Mouse (Mus musculus) embryonic facial prominence, embryonic 12.5 days (tissue): ENCODE data around the gene Copz1. TPM values are rescaled to one million over a fixed set of nuclear protein-coding genes. Genes with fewer than 3 reads are reported as not detected.

Source experiments
- ATAC-seq: fragments of 200-750 bp; cut with Nextera tagmentation; 2 replicates; pipeline ENCODE4 v1.8.0; 2017; ENCODE audit not compliant: insufficient number of reproducible peaks, insufficient read depth, low FRiP score, low TSS enrichment
- H3K27ac ChIP-seq: fragments of 300-500 bp; sonication (generic); 2 replicates; pipeline ENCODE4 v1.5.1; 2016; ENCODE audit warnings: mild to moderate bottlenecking
- H3K27me3 ChIP-seq: fragments of 300-500 bp; sonication (generic); 2 replicates; pipeline ENCODE4 v1.6.1; 2016; ENCODE audit warnings: mild to moderate bottlenecking, moderate library complexity
- H3K36me3 ChIP-seq: fragments of 300-500 bp; sonication (generic); 2 replicates; pipeline ENCODE4 v1.6.1; 2016; ENCODE audit warnings: mild to moderate bottlenecking
- H3K4me1 ChIP-seq: fragments of 300-500 bp; sonication (generic); 2 replicates; pipeline ENCODE4 v1.6.1; 2016
- H3K4me2 ChIP-seq: fragments of 300-500 bp; sonication (generic); replicated peaks from 2 replicates; pipeline ENCODE4 v1.6.1; 2016; ENCODE audit warnings: mild to moderate bottlenecking, moderate library complexity
- H3K4me3 ChIP-seq: fragments of 300-500 bp; sonication (generic); 2 replicates; pipeline ENCODE4 v1.5.1; 2016; ENCODE audit warnings: mild to moderate bottlenecking
- H3K9ac ChIP-seq: fragments of 300-500 bp; sonication (generic); 2 replicates; pipeline ENCODE4 v1.6.1; 2016; ENCODE audit warnings: mild to moderate bottlenecking, moderate library complexity
- H3K9me3 ChIP-seq: fragments of 300-500 bp; sonication (generic); 2 replicates; pipeline ENCODE4 v1.6.1; 2016; ENCODE audit warnings: mild to moderate bottlenecking, moderate library complexity
- WGBS: fragments of 180-500 bp; shearing (Covaris S2); methylation state at CpG from one replicate; pipeline ENCODE4 v1.1.7; 2016; 5-methylcytosine and 5-hydroxymethylcytosine counted together
- polyA plus RNA-seq: library from polyadenylated mRNA; unstranded; fragments of >200 nt; fragmentation: Nextera tagmentation; extraction: Ambion mirVana; gene quantifications from 2 replicates; pipeline ENCODE4 v1.2.1, GENCODE M21; 2016

The Copz1 gene
- polyA plus RNA-seq, 1 experiment from 2014 or later = 268 TPM

DNA sequence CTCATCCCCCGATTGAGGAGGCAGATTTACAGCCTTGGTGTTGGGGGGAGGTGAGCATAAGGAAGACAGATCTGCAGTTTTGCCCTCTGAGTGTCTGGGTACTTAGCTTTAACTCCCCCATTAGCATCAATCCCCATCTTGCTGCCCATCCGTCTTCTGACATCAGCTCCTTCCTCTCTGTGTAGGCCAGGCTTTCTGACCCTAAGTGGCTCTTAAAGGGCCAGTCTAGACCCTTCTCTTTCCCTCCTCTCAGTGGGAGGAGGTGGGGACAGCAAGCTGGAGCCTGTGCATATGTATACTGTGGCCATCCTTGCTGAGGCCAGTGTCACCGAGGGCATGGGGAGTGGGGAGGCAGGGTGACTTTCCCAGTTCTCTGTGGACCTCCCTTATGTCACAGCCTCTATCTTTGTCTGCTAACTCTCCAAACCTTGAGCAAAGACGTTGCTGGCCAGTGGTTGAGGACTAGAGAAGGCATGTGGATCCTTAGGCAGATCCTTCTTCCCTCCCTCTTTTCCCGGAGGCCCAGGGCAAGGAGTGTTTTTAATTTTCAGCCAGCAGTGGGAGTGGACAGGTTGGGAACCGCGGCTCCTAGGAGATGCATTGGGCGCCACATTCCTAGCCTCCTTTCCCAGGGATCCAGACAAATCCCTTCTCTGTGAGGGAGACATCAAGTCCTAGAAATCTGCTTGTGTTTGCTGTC lies 31.6 kb downstream of the Copz1 start:
- WGBS = 9% methylated on average over 8 of the region's 8 CpGs
- H3K9ac ChIP-seq = peak overlapping the region; percentile 74

DNA sequence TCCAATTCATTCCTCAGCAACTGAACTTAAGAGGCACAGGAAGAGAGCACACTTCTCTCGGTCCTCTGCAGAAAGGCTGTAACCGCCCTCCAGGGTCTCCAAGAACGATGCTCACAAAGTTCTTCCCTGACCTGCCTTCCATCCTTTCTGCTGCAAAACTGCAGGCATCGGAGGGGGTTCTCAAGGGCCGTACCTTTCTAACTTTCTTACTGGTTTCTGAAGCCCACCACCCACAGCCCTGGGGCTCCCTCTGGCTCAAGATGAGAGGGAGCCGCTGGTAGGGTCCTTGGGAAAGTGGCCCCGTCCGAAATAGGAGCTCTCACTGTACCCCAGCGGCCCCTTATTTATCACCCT lies 32.1 kb downstream of the Copz1 start:
- Histone ChIP-seq H3K36me3 (no peaks in the 10 kb centered on the region), H3K9me3 (no peaks in the 10 kb centered on the region), H3K4me2 (peak overlapping the region; percentile 73), H3K4me1 (peaks cover 66% of the 10 kb centered on the region), H3K9ac (peak overlapping the region; percentile 74), H3K27ac (peak overlapping the region; percentile 96), H3K27me3 (peaks cover 8% of the 10 kb centered on the region; the same call in 1 of the 2 replicates), H3K4me3 (peak overlapping the region; percentile 45)
- no peak for ATAC-seq
- 1% methylated on average over 9 of the region's 9 CpGs for WGBS

More for the DNA sequence above, 31.6 kb downstream of the Copz1 start:
- Histone ChIP-seq H3K27me3 (peaks cover 4% of the 10 kb centered on the region; the same call in 1 of the 2 replicates), H3K4me3 (peak overlapping the region; percentile 45), H3K27ac (peak overlapping the region; percentile 96), H3K9me3 (no peaks in the 10 kb centered on the region), H3K4me2 (peak overlapping the region; percentile 73), H3K36me3 (no peaks in the 10 kb centered on the region), H3K4me1 (peaks cover 71% of the 10 kb centered on the region)
- ATAC-seq = no peak

GRCm38 (mm10) chr15:103305070-103305678 lies 32.7 kb downstream of the Copz1 start:
- Histone ChIP-seq H3K27me3 (peaks cover 8% of the 10 kb centered on the region; the same call in 1 of the 2 replicates), H3K27ac (peak overlapping the region; percentile 96), H3K36me3 (no peaks in the 10 kb centered on the region), H3K4me1 (peaks cover 60% of the 10 kb centered on the region), H3K9me3 (no peaks in the 10 kb centered on the region), H3K9ac (peak overlapping the region; percentile 74), H3K4me3 (peak overlapping the region; percentile 45), H3K4me2 (peak overlapping the region; percentile 73)
- peak; percentile 92 for ATAC-seq
- WGBS = under 1% methylated on average over 70 of the region's 71 CpGs

- Histone ChIP-seq H3K9me3 (no peaks in the 10 kb centered on the region), H3K27ac (peak overlapping the region; percentile 96), H3K4me3 (peak overlapping the region; percentile 45), H3K4me1 (peaks cover 52% of the 10 kb centered on the region), H3K36me3 (no peaks in the 10 kb centered on the region), H3K27me3 (peaks cover 8% of the 10 kb centered on the region; the same call in 1 of the 2 replicates), H3K9ac (peak overlapping the region; percentile 65), H3K4me2 (peak overlapping the region; percentile 73)
- 25% methylated on average over 8 of the region's 8 CpGs for whole genome bisulfite sequencing
- no peak for ATAC-seq
Observed at GRCm38 (mm10) chr15:103305792-103306645, 33.5 kb downstream of the Copz1 start.

- under 1% methylated on average over 7 of the region's 7 CpGs for WGBS
- Histone ChIP-seq H3K9ac (no peak overlapping the region), H3K36me3 (no peaks in the 10 kb centered on the region), H3K4me2 (no peak overlapping the region), H3K4me3 (no peak overlapping the region), H3K27ac (0 out of 2 replicates have a peak overlapping the region, but pooled peaks have one; percentile 55), H3K4me1 (peaks cover 41% of the 10 kb centered on the region), H3K27me3 (peaks cover 8% of the 10 kb centered on the region; the same call in 1 of the 2 replicates), H3K9me3 (no peaks in the 10 kb centered on the region)
- no peak for ATAC-seq
Observed at GRCm38 (mm10) chr15:103307125-103307524, 34.6 kb downstream of the Copz1 start.

GRCm38 (mm10) chr15:103308056-103308875 lies 35.8 kb downstream of the Copz1 start:
- H3K27ac ChIP-seq = no peak overlapping the region
- H3K9me3 ChIP-seq = no peaks in the 10 kb centered on the region
- H3K4me3 ChIP-seq = 0 out of 2 replicates have a peak overlapping the region, but pooled peaks have one; percentile 3
- peak overlapping the region; percentile 30 for H3K4me2 ChIP-seq
- no peak for ATAC-seq
- no peaks in the 10 kb centered on the region for H3K36me3 ChIP-seq
- H3K4me1 ChIP-seq = peaks cover 29% of the 10 kb centered on the region
- peaks cover 8% of the 10 kb centered on the region; the same call in 1 of the 2 replicates for H3K27me3 ChIP-seq
- peak overlapping the region; percentile 34; the same call in 1 of the 2 replicates for H3K9ac ChIP-seq
- 44% methylated on average over 28 of the region's 28 CpGs for WGBS

GRCm38 (mm10) chr15:103308876-103309580 lies 36.5 kb downstream of the Copz1 start:
- ATAC-seq = no peak
- Histone ChIP-seq H3K4me3 (0 out of 2 replicates have a peak overlapping the region, but pooled peaks have one; percentile 3), H3K4me1 (peaks cover 25% of the 10 kb centered on the region), H3K9me3 (no peaks in the 10 kb centered on the region), H3K27ac (no peak overlapping the region), H3K36me3 (no peaks in the 10 kb centered on the region), H3K27me3 (peaks cover 8% of the 10 kb centered on the region; the same call in 1 of the 2 replicates), H3K4me2 (peak overlapping the region; percentile 30), H3K9ac (peak overlapping the region; percentile 34; the same call in 1 of the 2 replicates)
- WGBS = 66% methylated on average over 26 of the region's 26 CpGs

DNA sequence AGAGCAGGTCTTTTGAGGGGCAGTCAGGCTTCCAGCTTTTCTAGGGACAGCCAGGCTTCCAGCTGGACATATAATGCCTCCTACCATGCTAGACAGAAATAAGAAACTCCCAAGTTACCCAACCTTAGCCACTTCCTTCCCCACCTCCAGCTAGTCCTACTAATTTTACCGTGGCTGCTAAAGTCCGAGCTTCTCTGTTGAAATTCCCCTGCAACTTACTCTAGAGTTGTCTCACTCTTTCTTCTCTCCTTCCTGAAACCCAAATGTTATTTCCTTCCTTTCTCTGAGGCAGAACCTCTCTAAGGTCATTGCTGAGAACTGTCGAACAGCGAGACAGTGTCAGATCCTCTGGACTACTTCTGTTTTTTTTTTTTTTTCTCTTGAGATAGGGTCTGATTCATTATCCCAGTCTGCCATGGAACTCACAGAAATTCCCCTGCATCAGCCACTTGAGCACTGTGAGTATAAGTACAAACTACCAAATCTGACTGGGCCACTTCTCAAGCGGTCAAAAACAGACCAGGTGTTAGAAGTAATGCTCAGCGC lies 37.9 kb downstream of the Copz1 start, which contains the start of gene Gpr84:
Gpr84 (minus strand) TSS at position 248 of the 546 bp plus-strand sequence.
- H3K27ac ChIP-seq = no peak within 1 kb of the TSS
- no peaks in the 10 kb centered on the region for H3K9me3 ChIP-seq
- 52% methylated on average over 6 of the region's 6 CpGs for WGBS
- no peak within 1 kb of the TSS for H3K4me3 ChIP-seq
- H3K27me3 ChIP-seq = peaks cover 8% of the 10 kb centered on the region; the same call in 1 of the 2 replicates
- H3K4me1 ChIP-seq = peaks cover 30% of the 10 kb centered on the region
- H3K4me2 ChIP-seq = no peak within 1 kb of the TSS
- H3K36me3 ChIP-seq = 0 out of 2 replicates have a peak, but pooled peaks cover 3% of the 10 kb centered on the region
- no peak for ATAC-seq
- no peak within 1 kb of the TSS for H3K9ac ChIP-seq

GRCm38 (mm10) chr15:103313495-103314095 lies 41.1 kb downstream of the Copz1 start:
- Histone ChIP-seq H3K27me3 (peaks cover 8% of the 10 kb centered on the region; the same call in 1 of the 2 replicates), H3K36me3 (peaks cover 30% of the 10 kb centered on the region), H3K9me3 (no peaks in the 10 kb centered on the region), H3K4me1 (peaks cover 20% of the 10 kb centered on the region), H3K4me2 (peak overlapping the region; percentile 44), H3K27ac (0 out of 2 replicates have a peak overlapping the region, but pooled peaks have one; percentile 11), H3K4me3 (no peak overlapping the region), H3K9ac (no peak overlapping the region)
- WGBS = 20% methylated on average over 18 of the region's 18 CpGs
- ATAC-seq = no peak
